Mouse (Mus musculus) olfactory bulb, adult 2 months (tissue): ENCODE results near the gene Pla1a. TPM values are rescaled to one million over a fixed set of nuclear protein-coding genes. Genes with fewer than 3 reads are reported as not detected.

ENCODE experiments used
- H3K27ac ChIP-seq: fragments of 200-500 bp; 2 replicates; pipeline ENCODE4 v1.5.1; 2012; ENCODE audit warnings: low read depth, low read length; ENCODE audit not compliant: insufficient read depth
- H3K4me1 ChIP-seq: fragments of 200-500 bp; 2 replicates; pipeline ENCODE4 v1.6.1; 2012; ENCODE audit warnings: low read length; ENCODE audit not compliant: control insufficient read depth, insufficient read depth
- H3K4me3 ChIP-seq: fragments of 200-500 bp; 2 replicates; pipeline ENCODE4 v1.5.1; 2012; ENCODE audit warnings: mild to moderate bottlenecking, low read depth, low read length, moderate library complexity; ENCODE audit not compliant: insufficient read depth
- CTCF ChIP-seq: fragments of 200-500 bp; IDR thresholded peaks from 2 replicates; pipeline ENCODE4 v1.5.1; 2012; ENCODE audit warnings: low read depth, mild to moderate bottlenecking, low read length, moderate library complexity; ENCODE audit not compliant: insufficient read depth
- POLR2A ChIP-seq: fragments of 200-500 bp; IDR thresholded peaks from 2 replicates; pipeline ENCODE4 v1.6.1; 2012; ENCODE audit warnings: mild to moderate bottlenecking, low read depth, low read length, moderate library complexity; ENCODE audit not compliant: insufficient read depth
- WGBS: fragments of 180-500 bp; shearing (Covaris S2); methylation state at CpG from one replicate; pipeline ENCODE4 v1.1.7; 2018; 5-methylcytosine and 5-hydroxymethylcytosine counted together
- polyA plus RNA-seq: library from polyadenylated mRNA; stranded (reverse); fragments of >200 nt; gene quantifications from 2 replicates; pipeline ENCODE4 v1.2.4, GENCODE M21; 2012; ENCODE audit warnings: low replicate concordance; ENCODE audit not compliant: missing spikeins, insufficient read depth, insufficient read length

Gene Pla1a
- polyA plus RNA-seq, 1 experiment = not detected

DNA sequence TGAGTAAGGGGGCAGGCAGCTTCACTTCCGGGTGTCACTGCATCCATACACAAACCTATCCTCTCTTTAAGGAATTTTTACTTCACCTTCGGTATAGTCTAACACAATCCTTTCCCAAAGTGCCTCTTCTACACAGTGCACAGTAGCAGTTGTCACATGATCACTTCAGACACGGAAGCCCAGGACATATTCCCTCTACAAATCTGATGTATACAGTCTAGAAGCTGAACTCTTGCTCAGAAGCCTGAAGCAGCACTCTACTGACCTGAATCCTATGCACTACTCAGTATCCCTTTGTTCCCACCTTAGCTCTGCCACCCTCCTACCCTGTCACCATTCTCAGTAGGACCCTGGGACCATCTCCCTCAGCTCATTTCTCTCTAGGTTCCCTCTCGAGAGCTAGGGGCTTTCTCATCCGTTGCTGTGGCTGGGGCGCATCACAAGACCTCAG, 47.7 kb downstream of the Pla1a start:
- no peak overlapping the region for H3K27ac ChIP-seq
- H3K4me3 ChIP-seq = no peak overlapping the region
- peaks cover 3% of the 10 kb centered on the region; the same call in 1 of the 2 replicates for H3K4me1 ChIP-seq
- TF ChIP-seq CTCF (no peak), POLR2A (no peak)
- WGBS = 91% methylated on average over 6 of the region's 6 CpGs

DNA sequence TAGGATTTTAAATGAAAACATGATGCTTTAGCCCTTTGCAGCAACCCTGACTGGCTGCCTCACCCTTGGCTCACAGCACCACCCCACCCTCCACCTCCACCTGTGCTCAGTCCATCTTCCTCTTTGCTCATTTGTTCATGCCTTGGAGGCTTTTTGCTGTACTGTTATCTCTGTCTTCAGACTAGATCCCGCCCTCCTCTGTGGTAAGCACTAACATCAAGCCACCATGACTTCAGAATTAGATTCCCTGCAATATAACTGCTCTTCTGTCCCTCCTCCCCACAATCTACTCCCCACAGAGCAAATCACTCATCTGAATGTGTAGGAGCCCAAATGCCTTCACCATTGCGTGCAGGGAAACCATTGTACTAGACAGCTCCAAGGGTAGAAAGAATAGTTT, 49.3 kb downstream of the Pla1a start:
- no peak for TF ChIP-seq CTCF
- no peak for TF ChIP-seq POLR2A

DNA sequence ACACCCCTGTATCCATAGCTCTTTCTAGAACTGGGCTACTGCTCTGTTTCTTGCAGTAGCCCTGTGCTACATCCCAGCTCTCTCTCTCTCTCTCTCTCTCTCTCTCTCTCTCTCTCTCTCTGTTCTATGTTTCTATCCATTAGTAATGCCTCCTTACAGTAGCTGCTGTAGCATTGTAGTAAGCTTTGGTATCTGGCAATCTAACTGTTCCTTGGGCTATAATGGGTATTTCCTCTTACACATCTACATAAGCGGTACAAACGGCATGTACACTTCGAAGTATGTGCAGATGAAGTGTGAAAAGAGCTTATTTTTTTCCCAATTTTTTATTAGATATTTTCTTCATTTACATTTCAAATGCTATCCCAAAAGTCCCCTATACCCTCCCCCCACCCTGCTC, 53.0 kb downstream of the Pla1a start:
- TF ChIP-seq POLR2A (no peak), CTCF (no peak)
- Histone ChIP-seq H3K4me1 (peaks cover 8% of the 10 kb centered on the region; the same call in 1 of the 2 replicates), H3K27ac (no peak overlapping the region), H3K4me3 (no peak overlapping the region)
- WGBS = 94% methylated on average over 3 of the region's 3 CpGs

More for the DNA sequence above, 49.3 kb downstream of the Pla1a start:
- no peak overlapping the region for H3K27ac ChIP-seq
- 85% methylated on average over 2 of the region's 2 CpGs for WGBS
- no peak overlapping the region for H3K4me3 ChIP-seq
- no peaks in the 10 kb centered on the region for H3K4me1 ChIP-seq

DNA sequence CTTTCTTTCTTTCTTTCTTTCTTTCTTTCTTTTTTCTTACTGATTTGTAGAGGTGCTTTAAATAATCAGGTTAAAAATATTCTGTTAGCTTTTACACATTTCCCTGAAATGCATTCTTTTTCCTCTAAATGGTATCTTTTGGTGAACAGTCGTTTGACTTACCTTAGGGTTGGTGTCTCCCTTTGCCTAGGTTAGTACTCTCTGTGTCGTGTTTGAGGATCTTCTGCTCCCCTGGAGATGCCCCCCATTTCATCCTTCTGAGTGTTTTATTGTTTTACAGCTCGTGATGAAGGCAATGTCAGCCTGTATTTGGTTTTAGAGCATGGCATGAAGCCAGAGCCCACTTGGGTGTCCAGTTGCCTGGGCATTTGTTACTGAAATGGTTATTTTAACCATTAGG, 53.5 kb downstream of the Pla1a start:
- Histone ChIP-seq H3K4me1 (peaks cover 8% of the 10 kb centered on the region; the same call in 1 of the 2 replicates), H3K4me3 (no peak overlapping the region), H3K27ac (no peak overlapping the region)
- WGBS = 65% methylated on average over 3 of the region's 3 CpGs
- TF ChIP-seq POLR2A = no peak
- TF ChIP-seq CTCF = no peak

DNA sequence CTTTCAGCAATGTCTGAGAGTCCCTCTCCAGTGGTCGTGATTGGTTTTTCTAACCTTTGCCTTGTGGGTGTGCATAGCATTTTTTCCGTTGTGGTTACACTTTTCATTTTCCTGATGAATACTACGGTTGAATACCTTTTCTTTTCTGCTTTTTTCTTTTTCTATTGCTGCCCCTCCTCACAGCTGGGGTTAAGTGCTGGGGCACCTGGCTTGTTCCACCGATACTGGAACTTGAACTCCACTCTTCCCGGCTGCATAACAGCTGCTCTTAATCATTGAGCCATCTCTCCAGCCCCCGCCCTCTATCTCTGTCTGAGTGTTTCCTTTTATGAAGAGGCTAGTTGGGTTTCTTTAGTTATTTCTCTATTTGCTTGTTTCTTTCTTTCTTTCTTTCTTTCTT, 53.9 kb downstream of the Pla1a start:
- 62% methylated on average over 6 of the region's 6 CpGs for WGBS
- H3K4me3 ChIP-seq = no peak overlapping the region
- H3K4me1 ChIP-seq = peaks cover 8% of the 10 kb centered on the region; the same call in 1 of the 2 replicates
- no peak overlapping the region for H3K27ac ChIP-seq
- no peak for TF ChIP-seq POLR2A
- TF ChIP-seq CTCF = no peak

DNA sequence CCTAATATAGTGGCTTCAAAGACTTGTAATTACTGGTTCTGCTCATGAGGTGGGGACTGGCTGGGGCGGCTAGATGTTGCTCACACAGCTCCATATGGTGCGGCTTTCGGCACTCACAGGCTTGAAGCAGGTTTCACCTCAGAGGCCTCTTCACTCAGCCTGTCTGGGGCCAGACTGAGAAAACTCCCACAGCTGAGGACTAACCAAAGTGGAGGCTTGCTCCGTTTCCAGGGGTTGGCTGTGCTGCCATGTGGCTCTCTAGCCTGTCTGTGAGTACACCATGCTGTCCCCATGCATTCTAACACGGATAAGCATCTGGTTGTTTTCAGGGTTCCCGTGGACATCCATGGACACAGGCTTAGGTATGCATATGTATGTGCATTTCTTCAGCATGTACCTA, 54.4 kb downstream of the Pla1a start:
- H3K4me1 ChIP-seq = peaks cover 8% of the 10 kb centered on the region; the same call in 1 of the 2 replicates
- H3K4me3 ChIP-seq = no peak overlapping the region
- no peak overlapping the region for H3K27ac ChIP-seq
- WGBS = 87% methylated on average over 6 of the region's 6 CpGs
- TF ChIP-seq CTCF (no peak), POLR2A (no peak)

DNA sequence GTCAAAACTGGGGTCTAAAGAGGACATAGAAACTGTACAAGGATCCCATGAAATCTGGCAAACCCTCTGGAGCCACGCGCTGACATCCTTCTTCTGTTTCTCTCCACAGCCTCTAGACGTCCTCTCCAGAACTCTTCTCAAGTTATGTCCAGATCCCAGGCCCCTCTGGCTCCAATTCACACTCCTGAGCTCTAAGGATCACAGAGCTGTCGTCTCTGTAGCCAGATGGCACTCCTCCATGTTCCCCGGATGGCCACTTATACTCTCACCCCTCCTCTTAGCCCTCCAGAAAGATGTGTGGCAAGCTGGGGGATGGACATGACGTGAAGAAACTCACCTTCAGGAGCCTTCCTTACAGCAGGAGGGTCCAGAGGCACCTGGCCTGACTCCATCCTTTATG, 55.4 kb downstream of the Pla1a start:
- Histone ChIP-seq H3K27ac (no peak overlapping the region), H3K4me3 (no peak overlapping the region), H3K4me1 (peaks cover 8% of the 10 kb centered on the region; the same call in 1 of the 2 replicates)
- TF ChIP-seq POLR2A (no peak), CTCF (no peak)
- WGBS = 85% methylated on average over 6 of the region's 6 CpGs

DNA sequence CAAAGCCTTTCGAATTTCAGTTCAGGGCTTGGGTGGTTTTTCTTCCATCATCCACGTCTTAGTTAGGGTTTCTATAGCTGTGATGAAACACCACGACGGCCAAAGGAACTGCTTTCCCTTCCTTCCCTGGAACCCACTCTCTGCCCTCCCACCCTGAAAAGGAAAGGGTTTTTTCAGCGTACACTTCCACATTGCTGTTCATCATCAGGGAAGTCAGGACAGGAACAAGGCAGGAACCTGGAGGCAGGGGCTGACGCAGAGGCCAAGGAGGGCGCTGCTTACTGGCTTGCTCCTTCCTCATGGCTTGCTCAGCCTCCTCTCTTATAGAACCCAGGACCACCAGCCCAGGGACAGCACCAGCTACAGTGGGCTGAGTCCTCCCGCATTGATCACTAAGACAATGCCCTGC, 56.1 kb downstream of the Pla1a start:
- WGBS = 30% methylated on average over 8 of the region's 8 CpGs
- TF ChIP-seq POLR2A = no peak
- no peak for TF ChIP-seq CTCF
- Histone ChIP-seq H3K4me1 (peaks cover 8% of the 10 kb centered on the region; the same call in 1 of the 2 replicates), H3K27ac (no peak overlapping the region), H3K4me3 (peak overlapping the region; percentile 36)

DNA sequence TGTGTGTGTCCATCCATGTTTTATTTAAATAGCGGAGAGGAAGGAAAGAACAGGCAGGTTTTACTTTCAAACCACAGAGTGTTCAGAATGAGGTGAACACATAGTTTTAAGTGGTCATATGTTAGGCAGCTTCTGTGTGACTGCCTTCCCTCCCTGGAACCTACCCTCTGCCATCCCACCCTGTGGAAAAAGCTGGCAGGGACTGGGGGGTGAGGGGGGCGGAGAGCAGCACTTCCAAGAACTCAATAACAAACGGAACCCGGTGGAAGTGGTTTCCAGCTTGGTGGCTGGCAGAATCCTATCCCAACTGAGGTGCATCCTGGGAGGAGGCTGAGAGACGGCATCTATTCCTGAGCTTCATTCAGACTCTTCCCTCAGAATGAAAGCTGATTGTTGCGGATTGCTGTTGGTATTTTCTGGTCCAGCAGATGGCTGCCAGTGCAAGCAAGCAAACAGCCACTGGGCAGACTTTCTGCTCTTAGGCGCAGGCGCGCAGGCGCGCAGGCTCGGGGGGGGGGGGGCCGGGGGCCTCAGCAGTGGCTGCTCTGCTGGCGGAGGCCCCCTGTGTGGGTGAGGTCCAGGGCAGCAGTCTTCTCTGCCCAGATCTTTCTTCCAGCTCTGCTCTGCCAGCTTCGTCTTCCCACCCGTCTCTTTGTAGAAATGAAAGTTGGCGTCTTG, 56.6 kb downstream of the Pla1a start:
- Histone ChIP-seq H3K27ac (no peak overlapping the region), H3K4me1 (peaks cover 8% of the 10 kb centered on the region; the same call in 1 of the 2 replicates), H3K4me3 (peak overlapping the region; percentile 36)
- 18% methylated on average over 17 of the region's 17 CpGs for WGBS
- peak; percentile 48 for TF ChIP-seq POLR2A
- peak; percentile 32; the same call in 1 of the 2 replicates for TF ChIP-seq CTCF

DNA sequence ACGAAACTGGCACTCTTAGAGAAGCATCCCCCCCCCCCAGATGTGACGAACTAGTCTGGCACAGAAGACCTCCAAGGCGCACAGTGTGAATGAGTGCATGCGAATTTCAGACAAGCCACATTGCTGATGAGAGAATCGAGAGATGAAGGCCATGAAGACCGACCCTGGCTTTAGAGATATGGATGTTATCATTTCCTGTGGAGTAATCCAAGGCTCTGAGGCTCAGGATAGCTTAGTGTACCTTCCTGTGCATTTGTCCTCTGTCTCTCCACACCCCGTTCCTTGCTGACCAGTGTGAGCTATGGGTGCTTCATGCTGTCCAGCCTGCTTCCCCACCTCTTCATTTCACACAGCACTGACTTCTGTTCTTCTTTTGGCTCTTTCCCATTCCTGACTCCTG, 57.8 kb downstream of the Pla1a start:
- peaks cover 8% of the 10 kb centered on the region; the same call in 1 of the 2 replicates for H3K4me1 ChIP-seq
- no peak for TF ChIP-seq CTCF
- no peak for TF ChIP-seq POLR2A
- H3K4me3 ChIP-seq = no peak overlapping the region
- WGBS = 89% methylated on average over 7 of the region's 7 CpGs
- H3K27ac ChIP-seq = no peak overlapping the region
